Mouse (Mus musculus) olfactory bulb, adult 2 months (tissue): ENCODE measurements around the gene Vmn1r16.

Experiments used
- CTCF ChIP-seq: fragments of 200-500 bp; IDR thresholded peaks from 2 replicates; pipeline ENCODE4 v1.5.1; 2012; ENCODE audit warnings: low read depth, mild to moderate bottlenecking, low read length, moderate library complexity; ENCODE audit not compliant: insufficient read depth
- POLR2A ChIP-seq: fragments of 200-500 bp; IDR thresholded peaks from 2 replicates; pipeline ENCODE4 v1.6.1; 2012; ENCODE audit warnings: mild to moderate bottlenecking, low read depth, low read length, moderate library complexity; ENCODE audit not compliant: insufficient read depth

GRCm38 (mm10) chr6:57363627-57364026 lies 34.3 kb upstream of the Vmn1r16 start, which contains the start of gene Vmn1r17:
- TF ChIP-seq CTCF (no peak), POLR2A (no peak)
